Mouse (Mus musculus): ENCODE results near the gene Clca1.

GRCm38 (mm10) chr3:145068964-145069363 lies 36.4 kb upstream of the Clca1 start:
- TF ChIP-seq CTCF (IDR thresholded peaks at IDR 0.05; ENCODE audit: insufficient read depth, low read length) (no peak), POLR2A (IDR thresholded peaks at IDR 0.05; ENCODE audit: borderline replicate concordance, extremely low read depth, low read depth, low read length) (no peak)
